Mouse (Mus musculus) midbrain, postnatal 0 days (tissue): ENCODE results near the gene Casp8. TPM values are rescaled to one million over a fixed set of nuclear protein-coding genes. Genes with fewer than 3 reads are reported as not detected.
"Not testable (repeated sequence)": the region's sequence is repeated elsewhere in the genome, so short reads cannot be mapped to it uniquely, and the experiment has no call there.

ENCODE experiments used
- ATAC-seq: fragments of 200-750 bp; cut with Nextera tagmentation; 2 replicates; pipeline ENCODE4 v1.8.0; 2017; ENCODE audit warnings: moderate number of reproducible peaks, mild to moderate bottlenecking, moderate TSS enrichment, moderate library complexity; ENCODE audit not compliant: low FRiP score
- DNase-seq: peaks from one replicate; pipeline ENCODE4 v3.0.0-alpha.2; 2015; ENCODE audit warnings: low spot score
- H3K27ac ChIP-seq: fragments of 300-500 bp; sonication (generic); 2 replicates; pipeline ENCODE4 v1.5.1; 2014; ENCODE audit warnings: low read depth, mild to moderate bottlenecking, low read length, mixed read lengths
- H3K27me3 ChIP-seq: fragments of 300-500 bp; sonication (generic); 2 replicates; pipeline ENCODE4 v1.6.1; 2014; ENCODE audit warnings: low read length, control low read depth, mixed read lengths; ENCODE audit not compliant: insufficient read depth
- H3K36me3 ChIP-seq: fragments of 300-500 bp; sonication (generic); 2 replicates; pipeline ENCODE4 v1.6.1; 2014; ENCODE audit warnings: low read length, control low read depth, mixed read lengths; ENCODE audit not compliant: insufficient read depth
- H3K4me1 ChIP-seq: fragments of 300-500 bp; sonication (generic); 2 replicates; pipeline ENCODE4 v1.6.1; 2014; ENCODE audit warnings: mild to moderate bottlenecking, control low read depth, antibody characterized with exemption, low read length, mixed read lengths; ENCODE audit not compliant: insufficient read depth
- H3K4me2 ChIP-seq: fragments of 300-500 bp; sonication (generic); 2 replicates; pipeline ENCODE4 v1.6.1; 2014; ENCODE audit warnings: low read depth, mild to moderate bottlenecking, low read length, mixed read lengths; ENCODE audit not compliant: poor library complexity, severe bottlenecking
- H3K4me3 ChIP-seq: fragments of 300-500 bp; sonication (generic); 2 replicates; pipeline ENCODE4 v1.5.1; 2014; ENCODE audit warnings: low read depth, mild to moderate bottlenecking, low read length, moderate library complexity
- H3K9ac ChIP-seq: fragments of 300-500 bp; sonication (generic); replicated peaks from 2 replicates; pipeline ENCODE4 v1.6.1; 2014; ENCODE audit warnings: mild to moderate bottlenecking, low read length, moderate library complexity, mixed read lengths; ENCODE audit not compliant: poor library complexity, severe bottlenecking
- H3K9me3 ChIP-seq: fragments of 300-500 bp; sonication (generic); 2 replicates; pipeline ENCODE4 v1.6.1; 2016; ENCODE audit warnings: low read length, control low read depth
- CTCF ChIP-seq: IDR thresholded peaks from 2 replicates; pipeline ENCODE4 v1.5.1; 2016; ENCODE audit warnings: antibody characterized with exemption, mild to moderate bottlenecking
- WGBS: fragments of 180-500 bp; shearing (Covaris S2); extraction: QIAGEN DNeasy Blood & Tissue Kit; methylation state at CpG from one replicate; pipeline ENCODE4 v1.1.7; 2014; 5-methylcytosine and 5-hydroxymethylcytosine counted together
- polyA plus RNA-seq: library from polyadenylated mRNA; unstranded; fragments of >200 nt; fragmentation: Nextera tagmentation; extraction: Ambion mirVana; gene quantifications from 2 replicates; pipeline ENCODE4 v1.2.1, GENCODE M21; 2015
- total RNA-seq: library from RNA; depleted of rRNA; stranded (reverse); fragments of >200 nt; gene quantifications from 2 replicates; pipeline ENCODE4 v1.2.3, GENCODE M21; 2014; rRNA removed

Gene Casp8
- total and polyA plus RNA-seq, 2 experiments from 2014 or later = 2.2 to 4.3 TPM

GRCm38 (mm10) chr1:58885646-58886045, 90.5 kb downstream of the Casp8 start:
- H3K9me3 ChIP-seq = no peaks in the 10 kb centered on the region
- TF ChIP-seq CTCF = no peak
- ATAC-seq (no peak), DNase-seq (no peak)
- H3K4me3 ChIP-seq = no peak overlapping the region
- no peaks in the 10 kb centered on the region for H3K4me1 ChIP-seq
- no peaks in the 10 kb centered on the region for H3K27me3 ChIP-seq
- H3K4me2 ChIP-seq = no peak overlapping the region
- 77% methylated on average over 4 of the region's 4 CpGs for WGBS
- no peak overlapping the region for H3K9ac ChIP-seq
- H3K27ac ChIP-seq = no peak overlapping the region
- no peaks in the 10 kb centered on the region for H3K36me3 ChIP-seq

- Histone ChIP-seq H3K9me3 (no peaks in the 10 kb centered on the region), H3K4me2 (no peak overlapping the region), H3K4me1 (no peaks in the 10 kb centered on the region), H3K9ac (no peak overlapping the region), H3K27me3 (no peaks in the 10 kb centered on the region), H3K4me3 (no peak overlapping the region), H3K27ac (no peak overlapping the region), H3K36me3 (no peaks in the 10 kb centered on the region)
- no peak for DNase-seq
- ATAC-seq = no peak; the same call in 1 of the 2 replicates
- WGBS = 86% methylated on average over 5 of the region's 5 CpGs
- no peak for TF ChIP-seq CTCF
Measured at GRCm38 (mm10) chr1:58889826-58890546, 94.8 kb downstream of the Casp8 start.

- H3K27ac ChIP-seq, H3K4me1 ChIP-seq, H3K9ac ChIP-seq, DNase-seq, H3K27me3 ChIP-seq, H3K4me2 ChIP-seq, H3K4me3 ChIP-seq, H3K36me3 ChIP-seq, ATAC-seq, H3K9me3 ChIP-seq: not testable (repeated sequence)
- 78% methylated on average over 4 of the region's 5 CpGs for WGBS
Measured at GRCm38 (mm10) chr1:58890697-58891290, 95.6 kb downstream of the Casp8 start.

GRCm38 (mm10) chr1:58891481-58892170, 96.5 kb downstream of the Casp8 start:
- not testable (repeated sequence) for H3K36me3 ChIP-seq, H3K27ac ChIP-seq, H3K9ac ChIP-seq, H3K4me2 ChIP-seq, DNase-seq, ATAC-seq, H3K9me3 ChIP-seq, H3K4me3 ChIP-seq, H3K4me1 ChIP-seq, H3K27me3 ChIP-seq
- 91% methylated on average over 2 of the region's 2 CpGs for WGBS

GRCm38 (mm10) chr1:58892386-58892785, 97.2 kb downstream of the Casp8 start:
- not testable (repeated sequence) for H3K27ac ChIP-seq, H3K36me3 ChIP-seq, ATAC-seq, H3K4me1 ChIP-seq, H3K4me3 ChIP-seq, H3K9me3 ChIP-seq, H3K4me2 ChIP-seq, DNase-seq, H3K27me3 ChIP-seq, H3K9ac ChIP-seq
- WGBS = 88% methylated on average over 5 of the region's 8 CpGs

Other genes starting within 250 kb of the Casp8 start
- 18.1 and 23.6 TPM in 2 replicates for gene Fam126b, start 209.1 kb upstream of the Casp8 start, total RNA-seq
- 9.8 and 11.7 TPM in 2 replicates for gene Fam126b, start 209.1 kb upstream of the Casp8 start, polyA plus RNA-seq
- gene Ndufb3, start 209.0 kb upstream of the Casp8 start, total RNA-seq = 87.1 and 89.2 TPM in 2 replicates
- 204 and 212 TPM in 2 replicates for gene Ndufb3, start 209.0 kb upstream of the Casp8 start, polyA plus RNA-seq
- gene Als2cr12, start 99.4 kb upstream of the Casp8 start, total RNA-seq = not detected in 2 replicates
- gene Als2cr12, start 99.4 kb upstream of the Casp8 start, polyA plus RNA-seq = 0.16 TPM in 1 of 2 replicates, not detected in the other
- gene Cflar, start 83.9 kb upstream of the Casp8 start, total RNA-seq = 15.3 and 17.4 TPM in 2 replicates
- 15.8 and 16.7 TPM in 2 replicates for gene Cflar, start 83.9 kb upstream of the Casp8 start, polyA plus RNA-seq
- gene Trak2, start 178.1 kb downstream of the Casp8 start, total RNA-seq = 40.4 and 46.7 TPM in 2 replicates
- 11.5 and 13.3 TPM in 2 replicates for gene Trak2, start 178.1 kb downstream of the Casp8 start, polyA plus RNA-seq
- 53.3 and 53.9 TPM in 2 replicates for gene Stradb, start 178.1 kb downstream of the Casp8 start, total RNA-seq
- 108 and 115 TPM in 2 replicates for gene Stradb, start 178.1 kb downstream of the Casp8 start, polyA plus RNA-seq